Mouse (Mus musculus) midbrain, embryonic 13.5 days (tissue): ENCODE measurements around the gene Bcar1. TPM values are rescaled to one million over a fixed set of nuclear protein-coding genes. Genes with fewer than 3 reads are reported as not detected.

Experiments used
- ATAC-seq: fragments of 200-750 bp; cut with Nextera tagmentation; 2 replicates; pipeline ENCODE4 v1.8.0; 2017; ENCODE audit warnings: mild to moderate bottlenecking, moderate TSS enrichment, moderate library complexity
- H3K27ac ChIP-seq: fragments of 300-500 bp; sonication (generic); 2 replicates; pipeline ENCODE4 v1.5.1; 2015; ENCODE audit warnings: inconsistent platforms, mild to moderate bottlenecking, moderate library complexity
- H3K27me3 ChIP-seq: fragments of 300-500 bp; sonication (generic); 2 replicates; pipeline ENCODE4 v1.6.1; 2015; ENCODE audit warnings: mild to moderate bottlenecking, inconsistent platforms
- H3K36me3 ChIP-seq: fragments of 300-500 bp; sonication (generic); 2 replicates; pipeline ENCODE4 v1.6.1; 2015; ENCODE audit warnings: mild to moderate bottlenecking, inconsistent platforms
- H3K4me1 ChIP-seq: fragments of 300-500 bp; sonication (generic); replicated peaks from 2 replicates; pipeline ENCODE4 v1.6.1; 2015; ENCODE audit warnings: inconsistent platforms
- H3K4me2 ChIP-seq: fragments of 300-500 bp; sonication (generic); replicated peaks from 2 replicates; pipeline ENCODE4 v1.6.1; 2015; ENCODE audit warnings: moderate library complexity, mild to moderate bottlenecking, inconsistent platforms
- H3K4me3 ChIP-seq: fragments of 300-500 bp; sonication (generic); replicated peaks from 2 replicates; pipeline ENCODE4 v1.5.1; 2015; ENCODE audit warnings: mild to moderate bottlenecking, inconsistent platforms
- H3K9ac ChIP-seq: fragments of 300-500 bp; sonication (generic); replicated peaks from 2 replicates; pipeline ENCODE4 v1.6.1; 2015; ENCODE audit warnings: mild to moderate bottlenecking, inconsistent platforms
- H3K9me3 ChIP-seq: fragments of 300-500 bp; sonication (generic); 2 replicates; pipeline ENCODE4 v1.6.1; 2016; ENCODE audit warnings: mild to moderate bottlenecking, inconsistent platforms
- whole genome bisulfite sequencing: fragments of 180-500 bp; shearing (Covaris S2); methylation state at CpG from one replicate; pipeline ENCODE4 v1.1.7; 2015; 5-methylcytosine and 5-hydroxymethylcytosine counted together
- polyA plus RNA-seq: library from polyadenylated mRNA; unstranded; fragments of >200 nt; fragmentation: Nextera tagmentation; extraction: Ambion mirVana; gene quantifications from 2 replicates; pipeline ENCODE4 v1.2.1, GENCODE M21; 2015

The Bcar1 gene
- polyA plus RNA-seq, 1 experiment from 2014 or later = 55.0 TPM

- H3K27me3 ChIP-seq = no peaks in the 10 kb centered on the region
- no peak for ATAC-seq
- WGBS = 74% methylated on average over 4 of the region's 4 CpGs
These were observed 22.0 kb upstream of the Bcar1 start for GRCm38 (mm10) chr8:111765616-111766015.

GRCm38 (mm10) chr8:111765096-111765495 lies 21.5 kb upstream of the Bcar1 start:
- Histone ChIP-seq H3K27me3 (no peaks in the 10 kb centered on the region), H3K9me3 (no peaks in the 10 kb centered on the region), H3K27ac (no peak overlapping the region), H3K4me3 (no peak overlapping the region), H3K4me2 (no peak overlapping the region), H3K4me1 (peaks cover 10% of the 10 kb centered on the region), H3K36me3 (peaks cover 34% of the 10 kb centered on the region), H3K9ac (no peak overlapping the region)
- ATAC-seq = no peak
- WGBS = 97% methylated on average over 9 of the region's 9 CpGs

More at GRCm38 (mm10) chr8:111765616-111766015, 22.0 kb upstream of the Bcar1 start:
- Histone ChIP-seq H3K9me3 (no peaks in the 10 kb centered on the region), H3K36me3 (peaks cover 34% of the 10 kb centered on the region), H3K4me2 (no peak overlapping the region), H3K4me3 (no peak overlapping the region), H3K27ac (no peak overlapping the region), H3K4me1 (peaks cover 11% of the 10 kb centered on the region), H3K9ac (no peak overlapping the region)

- no peaks in the 10 kb centered on the region for H3K27me3 ChIP-seq
- H3K27ac ChIP-seq = no peak overlapping the region
- ATAC-seq = no peak
- H3K4me2 ChIP-seq = no peak overlapping the region
- 0 out of 2 replicates have a peak, but pooled peaks cover 2% of the 10 kb centered on the region for H3K4me1 ChIP-seq
- no peaks in the 10 kb centered on the region for H3K9me3 ChIP-seq
- no peak overlapping the region for H3K9ac ChIP-seq
- H3K36me3 ChIP-seq = peaks cover 6% of the 10 kb centered on the region
- WGBS = 83% methylated on average over 13 of the region's 13 CpGs
- no peak overlapping the region for H3K4me3 ChIP-seq
These were observed 17.1 kb upstream of the Bcar1 start for GRCm38 (mm10) chr8:111760708-111761107.

- Histone ChIP-seq H3K9ac (no peak overlapping the region), H3K4me1 (0 out of 2 replicates have a peak, but pooled peaks cover 2% of the 10 kb centered on the region), H3K4me3 (no peak overlapping the region), H3K27ac (no peak overlapping the region), H3K36me3 (no peaks in the 10 kb centered on the region), H3K9me3 (no peaks in the 10 kb centered on the region), H3K4me2 (no peak overlapping the region), H3K27me3 (no peaks in the 10 kb centered on the region)
- ATAC-seq = no peak
- 89% methylated on average over 5 of the region's 5 CpGs for WGBS
These were observed 15.2 kb upstream of the Bcar1 start for GRCm38 (mm10) chr8:111758817-111759216.

GRCm38 (mm10) chr8:111757599-111757998 lies 14.0 kb upstream of the Bcar1 start:
- Histone ChIP-seq H3K9me3 (no peaks in the 10 kb centered on the region), H3K27me3 (no peaks in the 10 kb centered on the region), H3K27ac (no peak overlapping the region), H3K4me1 (0 out of 2 replicates have a peak, but pooled peaks cover 2% of the 10 kb centered on the region), H3K4me3 (no peak overlapping the region), H3K9ac (no peak overlapping the region), H3K4me2 (no peak overlapping the region), H3K36me3 (no peaks in the 10 kb centered on the region)
- no peak for ATAC-seq
- 93% methylated on average over 9 of the region's 9 CpGs for WGBS

GRCm38 (mm10) chr8:111754736-111755135 lies 11.1 kb upstream of the Bcar1 start:
- no peak overlapping the region for H3K27ac ChIP-seq
- no peaks in the 10 kb centered on the region for H3K27me3 ChIP-seq
- WGBS = 90% methylated on average over 6 of the region's 6 CpGs
- ATAC-seq = no peak
- H3K4me3 ChIP-seq = no peak overlapping the region
- H3K4me1 ChIP-seq = no peaks in the 10 kb centered on the region
- no peaks in the 10 kb centered on the region for H3K9me3 ChIP-seq
- no peak overlapping the region for H3K4me2 ChIP-seq
- H3K36me3 ChIP-seq = no peaks in the 10 kb centered on the region
- H3K9ac ChIP-seq = no peak overlapping the region

GRCm38 (mm10) chr8:111754088-111754487 lies 10.5 kb upstream of the Bcar1 start:
- Histone ChIP-seq H3K27me3 (no peaks in the 10 kb centered on the region), H3K4me2 (no peak overlapping the region), H3K36me3 (no peaks in the 10 kb centered on the region), H3K9ac (no peak overlapping the region), H3K27ac (no peak overlapping the region), H3K9me3 (no peaks in the 10 kb centered on the region), H3K4me1 (no peaks in the 10 kb centered on the region), H3K4me3 (no peak overlapping the region)
- no peak for ATAC-seq
- 61% methylated on average over 2 of the region's 2 CpGs for WGBS

DNA sequence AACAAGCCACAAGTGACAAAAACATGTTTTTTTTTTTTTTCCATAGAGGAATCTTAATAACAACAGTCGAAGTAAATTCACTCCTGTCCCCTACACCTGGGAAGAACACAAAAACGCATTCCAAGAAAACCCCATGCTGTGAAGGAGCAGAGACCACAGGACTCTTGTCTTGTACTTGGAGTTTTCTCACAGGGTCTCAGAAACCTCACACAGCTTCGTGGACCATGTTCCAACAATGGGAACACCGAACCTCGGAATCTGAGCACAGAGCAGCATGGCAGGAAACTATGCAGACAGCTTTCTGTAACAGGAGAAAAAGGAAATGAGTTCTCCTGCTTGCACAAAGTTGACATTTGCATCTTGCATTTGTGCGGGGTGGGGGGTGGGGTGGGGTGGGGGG lies 5.2 kb upstream of the Bcar1 start:
- Histone ChIP-seq H3K36me3 (no peaks in the 10 kb centered on the region), H3K27ac (no peak overlapping the region), H3K9ac (no peak overlapping the region), H3K4me2 (no peak overlapping the region), H3K4me1 (peaks cover 24% of the 10 kb centered on the region), H3K27me3 (no peaks in the 10 kb centered on the region), H3K9me3 (no peaks in the 10 kb centered on the region), H3K4me3 (no peak overlapping the region)
- 63% methylated on average over 6 of the region's 6 CpGs for WGBS
- no peak for ATAC-seq

DNA sequence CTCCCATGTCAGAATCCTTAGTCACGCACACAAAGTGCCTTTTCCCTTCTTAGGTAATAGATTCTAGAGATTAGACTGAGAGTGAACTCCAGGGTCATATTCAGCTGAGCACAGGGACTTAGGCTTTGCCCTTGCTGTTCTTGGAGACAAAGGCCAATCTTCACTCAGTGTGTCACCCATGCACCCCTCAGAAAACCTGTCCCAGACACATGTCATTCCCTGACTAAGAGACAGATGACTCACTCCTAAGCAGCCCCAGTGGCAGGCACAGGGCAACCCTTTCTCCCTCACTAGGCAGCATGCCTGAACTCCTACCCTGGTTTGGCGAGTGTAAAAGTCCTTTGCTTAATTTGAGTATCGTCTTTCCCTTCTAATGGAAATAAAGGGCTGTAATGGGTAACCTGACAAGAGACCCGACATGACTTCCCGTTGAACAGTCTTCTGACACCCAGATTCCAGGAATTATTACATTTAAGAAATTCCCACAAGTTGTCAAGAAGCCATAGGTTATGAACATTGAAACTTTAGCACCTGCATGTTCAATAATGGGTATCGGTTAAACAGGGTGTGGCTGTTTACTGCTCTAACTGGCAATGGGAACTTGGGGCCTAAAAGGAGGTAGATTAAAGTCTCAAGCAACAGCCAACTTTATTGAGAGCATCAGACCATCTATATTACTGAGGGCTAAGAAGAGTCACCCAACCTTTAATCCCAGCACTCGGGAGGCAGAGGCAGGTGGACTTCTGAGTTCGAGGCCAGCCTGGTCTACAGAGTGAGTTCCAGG lies 4.4 kb upstream of the Bcar1 start:
- H3K27ac ChIP-seq = no peak overlapping the region
- 89% methylated on average over 8 of the region's 8 CpGs for WGBS

DNA sequence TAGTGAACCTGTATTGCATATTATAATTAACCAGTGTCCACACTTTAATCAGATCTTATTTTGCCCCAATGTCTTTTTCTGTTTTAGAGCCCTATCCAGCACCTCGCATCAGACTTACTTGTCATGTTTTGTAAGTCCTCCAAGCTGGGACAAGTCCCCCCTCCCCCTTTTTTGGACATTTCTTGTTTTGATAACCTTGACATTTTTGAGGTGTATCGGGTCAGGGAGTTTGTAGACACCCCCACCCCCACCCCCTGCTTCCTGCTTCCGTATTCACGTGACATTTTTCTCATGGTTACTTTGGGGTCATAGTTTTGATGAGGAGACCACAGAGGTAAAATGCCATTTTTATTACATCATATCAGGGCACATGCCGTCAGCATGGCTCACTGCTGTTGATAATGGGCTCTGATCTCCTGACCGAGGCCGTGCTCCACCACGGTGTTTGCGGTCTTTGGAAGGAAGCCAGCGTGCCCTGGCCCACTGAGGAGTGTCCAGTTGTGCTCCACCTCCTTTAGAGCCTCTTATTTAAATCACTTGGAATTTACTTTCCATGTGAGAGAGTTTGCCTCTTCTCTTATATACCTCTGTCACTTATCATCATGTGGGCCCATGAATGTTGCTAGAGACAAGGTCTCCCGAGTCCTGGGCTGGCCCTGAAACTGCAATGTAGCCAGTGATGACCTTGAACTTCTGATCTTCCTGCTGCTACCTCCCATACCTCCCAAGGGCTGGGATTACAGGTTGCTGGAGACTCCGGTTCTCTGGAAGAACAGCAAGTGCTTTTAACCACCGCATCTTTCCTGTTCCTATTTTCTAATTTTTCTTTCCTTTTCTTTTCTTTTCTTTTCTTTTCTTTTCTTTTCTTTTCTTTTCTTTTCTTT lies 3.2 kb upstream of the Bcar1 start:
- WGBS = 83% methylated on average over 13 of the region's 13 CpGs
- H3K9ac ChIP-seq = no peak overlapping the region
- no peaks in the 10 kb centered on the region for H3K9me3 ChIP-seq
- peaks cover 36% of the 10 kb centered on the region for H3K4me1 ChIP-seq
- no peaks in the 10 kb centered on the region for H3K27me3 ChIP-seq
- H3K27ac ChIP-seq = no peak overlapping the region
- H3K36me3 ChIP-seq = no peaks in the 10 kb centered on the region
- H3K4me2 ChIP-seq = no peak overlapping the region; the same call in 1 of the 2 replicates
- no peak overlapping the region for H3K4me3 ChIP-seq
- no peak for ATAC-seq

More for the DNA sequence above, 4.4 kb upstream of the Bcar1 start:
- no peak overlapping the region for H3K4me3 ChIP-seq
- no peaks in the 10 kb centered on the region for H3K27me3 ChIP-seq
- H3K9me3 ChIP-seq = no peaks in the 10 kb centered on the region
- no peak overlapping the region for H3K9ac ChIP-seq
- H3K36me3 ChIP-seq = no peaks in the 10 kb centered on the region
- no peak overlapping the region for H3K4me2 ChIP-seq
- H3K4me1 ChIP-seq = peaks cover 24% of the 10 kb centered on the region
- no peak for ATAC-seq

GRCm38 (mm10) chr8:111745591-111746418 lies 2.2 kb upstream of the Bcar1 start:
- ATAC-seq = peak; percentile 55
- peak overlapping the region; percentile 6 for H3K27ac ChIP-seq
- H3K36me3 ChIP-seq = no peaks in the 10 kb centered on the region
- no peaks in the 10 kb centered on the region for H3K27me3 ChIP-seq
- H3K9ac ChIP-seq = 0 out of 2 replicates have a peak overlapping the region, but pooled peaks have one; percentile 10
- H3K4me3 ChIP-seq = peak overlapping the region; percentile 14
- H3K9me3 ChIP-seq = no peaks in the 10 kb centered on the region
- peak overlapping the region; percentile 41 for H3K4me2 ChIP-seq
- 4% methylated on average over 23 of the region's 23 CpGs for WGBS
- H3K4me1 ChIP-seq = peaks cover 46% of the 10 kb centered on the region
